Mouse (Mus musculus): ENCODE data around the gene Ttc28. TPM values are rescaled to one million over a fixed set of nuclear protein-coding genes. Genes with fewer than 3 reads are reported as not detected.
A peak's percentile ranks its signal among the peaks of the same experiment; 100 is the strongest.

Gene Ttc28
- polyA plus RNA-seq, 1 experiment from 2014 or later = 42.8 TPM

DNA sequence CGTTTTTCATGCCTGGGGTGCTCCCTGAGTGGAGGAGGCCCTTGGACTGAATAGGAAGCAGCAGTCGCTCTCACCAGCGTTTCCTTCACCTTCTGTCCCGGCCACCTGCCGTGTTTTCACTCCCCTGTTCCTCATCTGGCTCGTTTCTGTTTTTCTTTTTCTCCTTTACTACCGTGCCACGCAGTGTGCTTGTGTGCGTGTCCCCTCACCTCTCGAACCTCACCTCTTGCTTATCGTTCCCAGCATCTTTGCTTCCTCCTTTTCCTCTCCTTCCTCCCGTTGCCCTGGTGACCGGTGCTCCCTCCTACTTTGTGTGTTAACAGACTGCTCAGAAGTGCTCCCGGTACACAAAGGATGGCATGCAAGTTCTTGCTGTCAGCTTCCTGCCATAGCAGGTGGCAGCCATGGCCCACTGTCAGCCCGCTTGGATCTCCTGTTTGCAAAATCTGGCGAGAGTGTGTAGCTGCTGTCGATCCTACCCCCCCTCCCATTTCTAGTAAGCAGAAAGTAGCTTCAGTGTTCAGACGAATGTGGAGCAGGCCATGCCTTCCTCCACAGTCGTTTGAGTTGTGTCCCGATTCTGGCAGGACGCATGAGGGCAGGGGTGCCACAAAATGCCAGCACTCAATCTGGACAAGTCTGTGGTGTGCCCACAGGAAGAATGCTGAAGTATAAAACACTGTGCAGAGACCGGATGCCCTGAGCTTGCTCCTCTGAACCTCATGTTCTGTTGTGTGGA, 179.0 kb downstream of the Ttc28 start:
- H3K4me2 ChIP-seq (replicated peaks) = peak overlapping the region; percentile 10; the same call in 1 of the 2 replicates
- H3K36me3 ChIP-seq = no peaks in the 10 kb centered on the region
- H3K4me3 ChIP-seq = no peak overlapping the region
- H3K27me3 ChIP-seq = no peaks in the 10 kb centered on the region
- 40% methylated on average over 22 of the region's 22 CpGs for WGBS
- ATAC-seq (replicated peaks) = peak; percentile 76
- H3K9me3 ChIP-seq = no peaks in the 10 kb centered on the region
- no peak overlapping the region for H3K9ac ChIP-seq (replicated peaks)
- H3K27ac ChIP-seq (replicated peaks) = peak overlapping the region; percentile 93
- peaks cover 81% of the 10 kb centered on the region for H3K4me1 ChIP-seq

DNA sequence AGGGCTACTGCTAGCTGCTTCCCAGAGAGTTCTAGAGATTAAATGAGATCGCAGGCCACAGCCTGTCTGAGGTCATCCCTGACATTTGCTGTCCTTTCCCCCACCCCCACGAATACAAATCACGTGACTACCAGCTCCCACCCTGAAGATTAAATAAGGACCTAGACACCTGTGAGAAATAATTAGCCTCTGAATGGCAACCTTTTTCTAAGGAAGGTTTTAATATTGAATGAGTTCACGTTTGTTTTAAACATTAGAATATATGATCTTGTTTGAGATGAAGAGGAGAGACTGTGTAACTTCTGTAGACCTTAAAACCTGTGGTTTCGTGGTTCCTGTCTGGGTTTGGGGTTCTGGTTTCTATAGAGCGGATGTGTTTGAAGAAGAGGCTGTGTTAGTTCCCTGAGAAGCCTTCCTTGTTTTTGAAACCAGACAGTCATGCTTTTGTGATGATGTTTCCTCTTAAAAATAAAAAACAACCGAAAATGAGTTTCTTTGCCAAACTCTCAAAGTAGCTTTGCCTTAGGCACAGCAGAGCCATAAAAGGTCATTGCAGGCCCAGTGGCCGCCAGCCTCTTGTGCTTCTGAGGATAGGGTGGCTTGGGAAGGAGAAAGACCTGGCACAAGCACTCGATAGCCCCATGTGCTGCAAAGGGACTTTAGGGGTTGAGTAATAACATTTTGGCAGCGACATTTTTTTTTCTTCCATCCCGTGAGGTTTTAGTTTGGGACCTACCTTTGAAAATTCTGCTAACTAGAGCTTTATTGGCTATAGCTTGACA, 179.7 kb downstream of the Ttc28 start:
- no peaks in the 10 kb centered on the region for H3K9me3 ChIP-seq
- peak overlapping the region; percentile 93 for H3K27ac ChIP-seq (replicated peaks)
- H3K36me3 ChIP-seq = no peaks in the 10 kb centered on the region
- WGBS = 72% methylated on average over 11 of the region's 11 CpGs
- H3K27me3 ChIP-seq = no peaks in the 10 kb centered on the region
- ATAC-seq (replicated peaks) = no peak
- no peak overlapping the region for H3K4me2 ChIP-seq (replicated peaks)
- peaks cover 80% of the 10 kb centered on the region for H3K4me1 ChIP-seq
- no peak overlapping the region for H3K4me3 ChIP-seq
- no peak overlapping the region for H3K9ac ChIP-seq (replicated peaks)

DNA sequence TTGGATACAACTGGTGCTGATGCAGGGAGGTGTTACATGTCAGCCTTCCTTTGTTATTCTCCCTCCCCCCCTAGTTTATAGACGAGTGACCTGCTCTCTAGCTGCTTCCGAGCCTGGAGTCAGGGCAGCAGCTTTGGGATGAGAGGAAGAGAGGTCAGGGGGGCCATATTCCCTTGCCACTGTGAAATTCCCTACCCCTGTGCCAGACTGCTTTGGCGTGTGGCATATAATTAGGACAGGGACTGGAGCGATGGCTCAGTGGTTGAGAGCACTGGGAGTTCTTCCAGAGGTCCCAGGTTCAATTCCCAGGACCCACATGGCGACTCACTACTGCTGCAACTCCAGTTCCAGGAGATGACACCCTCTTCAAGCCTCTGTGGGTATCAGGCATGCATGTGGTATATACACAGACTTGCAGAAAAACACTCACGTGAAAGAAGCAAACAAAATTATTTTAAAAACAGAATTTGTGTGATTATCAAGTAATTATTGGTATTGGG, 180.7 kb downstream of the Ttc28 start:
- Histone ChIP-seq H3K4me2 (replicated peaks) (no peak overlapping the region), H3K27ac (replicated peaks) (peak overlapping the region; percentile 93), H3K9me3 (no peaks in the 10 kb centered on the region), H3K27me3 (no peaks in the 10 kb centered on the region), H3K4me1 (peaks cover 79% of the 10 kb centered on the region), H3K4me3 (no peak overlapping the region), H3K36me3 (no peaks in the 10 kb centered on the region), H3K9ac (replicated peaks) (no peak overlapping the region)
- no peak for ATAC-seq (replicated peaks)
- WGBS = 74% methylated on average over 6 of the region's 6 CpGs

DNA sequence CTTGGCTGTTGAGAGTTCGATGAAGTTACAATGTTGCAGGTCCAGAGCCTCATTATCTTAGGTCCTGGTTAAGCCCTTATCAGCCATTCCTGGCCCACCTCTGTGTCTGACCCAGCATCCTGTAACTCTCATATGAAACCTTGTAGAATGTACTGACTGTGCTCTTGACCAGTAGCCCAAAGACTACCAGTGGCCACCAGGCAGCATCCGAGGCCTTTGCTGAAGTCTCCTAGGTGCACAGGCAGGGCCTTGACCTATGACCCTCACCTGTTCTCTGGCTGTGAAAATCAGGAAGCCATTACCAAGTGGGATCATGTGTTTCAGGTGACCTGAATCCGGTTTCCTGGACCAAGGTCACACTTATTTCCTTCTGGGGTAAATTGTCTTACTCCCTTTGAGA, 183.6 kb downstream of the Ttc28 start:
- no peak for ATAC-seq (replicated peaks)
- no peaks in the 10 kb centered on the region for H3K9me3 ChIP-seq
- no peak overlapping the region for H3K9ac ChIP-seq (replicated peaks)
- H3K27me3 ChIP-seq = no peaks in the 10 kb centered on the region
- WGBS = 94% methylated on average over 3 of the region's 3 CpGs
- H3K4me3 ChIP-seq = no peak overlapping the region
- H3K4me2 ChIP-seq (replicated peaks) = no peak overlapping the region
- peaks cover 77% of the 10 kb centered on the region for H3K4me1 ChIP-seq
- H3K27ac ChIP-seq (replicated peaks) = 0 out of 2 replicates have a peak overlapping the region, but pooled peaks have one; percentile 19
- H3K36me3 ChIP-seq = no peaks in the 10 kb centered on the region

DNA sequence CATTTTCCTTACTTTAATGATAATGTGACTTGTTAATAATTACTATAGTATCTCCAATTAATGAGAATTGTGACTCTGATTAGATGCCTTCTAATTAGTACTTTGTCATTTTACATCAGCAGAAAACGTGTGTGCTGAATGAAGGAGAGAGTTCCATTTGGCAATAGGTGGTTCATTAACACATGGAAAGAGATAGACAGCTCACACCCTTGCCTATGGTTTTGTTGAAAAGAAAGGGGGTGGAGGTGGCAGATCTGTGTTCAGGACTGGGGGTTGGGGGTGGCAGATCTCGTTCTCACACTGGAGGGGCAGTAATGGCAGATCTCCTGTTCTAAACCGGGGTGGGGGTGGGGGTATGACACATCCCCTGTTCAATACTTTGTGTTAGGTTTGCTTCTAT, 184.4 kb downstream of the Ttc28 start:
- Histone ChIP-seq H3K27ac (replicated peaks) (peak overlapping the region; percentile 72), H3K4me2 (replicated peaks) (no peak overlapping the region), H3K9me3 (no peaks in the 10 kb centered on the region), H3K27me3 (no peaks in the 10 kb centered on the region), H3K36me3 (no peaks in the 10 kb centered on the region), H3K4me1 (peaks cover 71% of the 10 kb centered on the region), H3K4me3 (no peak overlapping the region), H3K9ac (replicated peaks) (no peak overlapping the region)
- ATAC-seq (replicated peaks) = peak; percentile 65; the same call in 1 of the 2 replicates
- 32% methylated on average over 3 of the region's 3 CpGs for WGBS

DNA sequence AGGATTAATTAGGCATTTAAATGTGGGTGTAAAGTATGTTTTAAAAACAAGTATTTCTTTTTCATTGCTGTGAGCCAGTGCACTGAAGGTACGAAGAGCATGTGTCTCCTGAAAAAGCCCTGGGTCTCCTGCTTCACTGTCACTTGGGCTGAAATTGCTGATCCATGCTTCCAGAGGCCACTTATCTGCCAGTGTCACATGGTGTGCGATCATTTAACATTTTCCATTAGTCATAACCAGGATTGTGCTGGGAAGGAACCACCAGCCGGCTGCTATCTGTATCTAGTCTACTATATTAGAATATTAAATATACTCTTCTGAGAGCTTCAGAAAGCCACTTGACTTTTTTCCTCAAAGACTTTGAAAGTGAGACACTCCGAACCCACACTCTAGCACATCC, 186.2 kb downstream of the Ttc28 start:
- 61% methylated on average over 4 of the region's 4 CpGs for WGBS
- Histone ChIP-seq H3K27me3 (no peaks in the 10 kb centered on the region), H3K4me3 (no peak overlapping the region), H3K9ac (replicated peaks) (no peak overlapping the region), H3K9me3 (no peaks in the 10 kb centered on the region), H3K36me3 (no peaks in the 10 kb centered on the region), H3K4me1 (peaks cover 70% of the 10 kb centered on the region), H3K4me2 (replicated peaks) (no peak overlapping the region), H3K27ac (replicated peaks) (no peak overlapping the region)
- no peak for ATAC-seq (replicated peaks)

DNA sequence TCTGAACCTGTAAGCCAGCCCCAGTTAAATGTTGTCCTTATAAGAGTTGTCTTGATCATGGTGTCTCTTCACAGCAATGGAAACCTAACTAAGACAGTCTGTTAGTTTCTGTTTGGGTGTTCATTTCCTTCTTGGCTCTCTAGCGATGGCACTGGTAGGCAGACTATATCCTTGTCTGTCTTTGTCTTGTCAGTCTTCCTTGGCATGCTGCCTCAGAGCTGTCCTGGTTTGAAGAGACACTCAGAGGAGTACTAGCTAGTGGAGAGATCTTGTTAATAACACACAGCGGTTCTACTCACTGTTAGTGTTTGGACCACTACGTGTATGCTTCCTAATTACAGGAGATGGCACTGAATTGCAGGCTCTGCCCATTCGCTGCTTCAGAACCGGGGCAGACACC, 189.9 kb downstream of the Ttc28 start:
- Histone ChIP-seq H3K4me2 (replicated peaks) (no peak overlapping the region), H3K4me3 (no peak overlapping the region), H3K9me3 (no peaks in the 10 kb centered on the region), H3K27ac (replicated peaks) (peak overlapping the region; percentile 7; the same call in 1 of the 2 replicates), H3K9ac (replicated peaks) (no peak overlapping the region), H3K36me3 (no peaks in the 10 kb centered on the region), H3K4me1 (peaks cover 67% of the 10 kb centered on the region), H3K27me3 (no peaks in the 10 kb centered on the region)
- 56% methylated on average over 5 of the region's 5 CpGs for WGBS
- no peak for ATAC-seq (replicated peaks)

DNA sequence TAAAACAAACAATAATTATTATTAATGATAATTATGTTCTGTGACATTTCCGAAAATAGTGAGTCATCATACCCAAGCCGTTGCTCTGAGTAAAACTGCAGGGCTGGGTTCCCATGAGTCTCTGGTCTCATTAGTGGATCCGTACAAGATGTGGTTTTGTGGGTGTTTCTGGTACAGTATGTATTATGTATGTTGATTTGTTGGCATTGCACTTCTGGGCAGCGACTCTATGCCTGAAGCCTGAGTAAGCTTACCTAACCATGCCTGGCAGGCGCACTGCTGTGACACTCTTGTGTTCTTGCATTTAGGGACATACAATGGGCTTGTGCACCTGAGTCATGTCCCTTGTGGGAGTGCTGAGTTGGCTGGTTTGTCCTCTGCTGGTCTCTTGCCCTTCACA, 190.3 kb downstream of the Ttc28 start:
- ATAC-seq (replicated peaks) = no peak
- H3K4me2 ChIP-seq (replicated peaks) = no peak overlapping the region
- WGBS = 69% methylated on average over 5 of the region's 5 CpGs
- peaks cover 67% of the 10 kb centered on the region for H3K4me1 ChIP-seq
- peak overlapping the region; percentile 7; the same call in 1 of the 2 replicates for H3K27ac ChIP-seq (replicated peaks)
- H3K9ac ChIP-seq (replicated peaks) = no peak overlapping the region
- no peaks in the 10 kb centered on the region for H3K9me3 ChIP-seq
- no peak overlapping the region for H3K4me3 ChIP-seq
- no peaks in the 10 kb centered on the region for H3K36me3 ChIP-seq
- no peaks in the 10 kb centered on the region for H3K27me3 ChIP-seq

DNA sequence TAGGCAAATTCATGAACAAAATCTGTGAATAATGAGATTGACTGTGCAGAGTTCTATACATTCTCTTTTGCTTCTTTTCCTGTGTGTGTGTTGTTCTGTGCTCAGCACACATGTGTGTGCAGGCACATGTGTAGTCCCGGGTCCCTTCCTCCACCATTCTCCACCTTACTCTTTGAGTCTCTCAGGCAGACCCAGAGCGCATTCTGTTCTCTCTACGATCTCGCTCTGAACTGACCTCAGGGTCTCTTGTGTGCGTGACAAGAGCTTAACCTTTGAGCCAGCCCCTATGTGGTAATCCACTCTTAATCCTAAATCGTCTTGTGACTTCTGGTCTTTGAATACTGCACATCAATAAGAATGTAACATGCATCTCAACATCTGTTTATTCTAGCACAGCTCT, 190.8 kb downstream of the Ttc28 start:
- ATAC-seq (replicated peaks) = no peak
- Histone ChIP-seq H3K4me1 (peaks cover 68% of the 10 kb centered on the region), H3K36me3 (no peaks in the 10 kb centered on the region), H3K4me2 (replicated peaks) (no peak overlapping the region), H3K27ac (replicated peaks) (peak overlapping the region; percentile 7; the same call in 1 of the 2 replicates), H3K9me3 (no peaks in the 10 kb centered on the region), H3K9ac (replicated peaks) (no peak overlapping the region), H3K4me3 (no peak overlapping the region), H3K27me3 (no peaks in the 10 kb centered on the region)
- 69% methylated on average over 6 of the region's 6 CpGs for WGBS

DNA sequence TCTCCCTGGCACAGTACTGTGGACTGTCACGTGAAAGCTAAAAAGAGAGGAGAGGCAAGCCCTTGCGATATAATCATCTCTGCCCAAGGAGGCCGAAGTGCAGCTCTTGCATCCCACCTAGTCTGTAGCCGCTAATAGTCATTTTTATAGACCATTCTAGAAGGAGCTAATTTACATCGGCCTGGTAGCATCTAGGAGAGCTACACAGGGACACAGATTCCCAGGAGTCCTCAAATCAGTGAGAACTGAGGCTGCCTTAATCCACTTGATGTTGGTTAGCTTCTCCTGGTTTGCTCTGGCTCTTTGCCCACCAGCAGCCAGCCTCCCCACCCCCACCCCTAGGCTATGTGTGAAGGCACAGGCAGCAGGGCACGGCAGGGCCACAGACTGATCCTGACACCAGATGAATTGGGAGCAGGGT, 193.7 kb downstream of the Ttc28 start:
- Histone ChIP-seq H3K4me2 (replicated peaks) (no peak overlapping the region), H3K4me3 (no peak overlapping the region), H3K9ac (replicated peaks) (no peak overlapping the region), H3K27me3 (no peaks in the 10 kb centered on the region), H3K9me3 (no peaks in the 10 kb centered on the region), H3K4me1 (peaks cover 51% of the 10 kb centered on the region), H3K36me3 (no peaks in the 10 kb centered on the region), H3K27ac (replicated peaks) (peak overlapping the region; percentile 69)
- no peak; the same call in 1 of the 2 replicates for ATAC-seq (replicated peaks)
- 40% methylated on average over 6 of the region's 6 CpGs for WGBS

DNA sequence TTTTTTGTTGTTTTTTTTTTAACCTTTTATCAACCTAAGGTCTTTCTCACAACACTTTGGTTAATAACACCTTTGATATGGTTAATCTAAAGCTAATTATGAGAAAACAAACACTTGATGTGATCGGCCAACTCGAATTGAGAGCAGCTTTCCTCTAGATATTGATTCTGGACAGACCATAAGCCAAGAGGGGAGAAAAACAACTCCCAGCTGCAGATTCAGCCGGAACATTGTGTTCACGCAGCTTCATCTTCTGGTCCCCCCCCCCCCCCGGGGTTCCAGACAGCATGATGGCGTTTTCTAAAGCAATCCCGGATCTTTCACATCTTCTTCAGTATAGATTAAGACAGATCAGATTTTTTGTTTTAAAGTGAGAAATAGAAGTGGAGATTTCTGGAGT, 194.4 kb downstream of the Ttc28 start:
- no peaks in the 10 kb centered on the region for H3K27me3 ChIP-seq
- H3K9me3 ChIP-seq = no peaks in the 10 kb centered on the region
- no peak overlapping the region for H3K4me2 ChIP-seq (replicated peaks)
- no peaks in the 10 kb centered on the region for H3K36me3 ChIP-seq
- 0 out of 2 replicates have a peak overlapping the region, but pooled peaks have one; percentile 8 for H3K9ac ChIP-seq (replicated peaks)
- no peak for ATAC-seq (replicated peaks)
- no peak overlapping the region for H3K4me3 ChIP-seq
- H3K4me1 ChIP-seq = peaks cover 49% of the 10 kb centered on the region
- H3K27ac ChIP-seq (replicated peaks) = peak overlapping the region; percentile 69
- 42% methylated on average over 7 of the region's 7 CpGs for WGBS

DNA sequence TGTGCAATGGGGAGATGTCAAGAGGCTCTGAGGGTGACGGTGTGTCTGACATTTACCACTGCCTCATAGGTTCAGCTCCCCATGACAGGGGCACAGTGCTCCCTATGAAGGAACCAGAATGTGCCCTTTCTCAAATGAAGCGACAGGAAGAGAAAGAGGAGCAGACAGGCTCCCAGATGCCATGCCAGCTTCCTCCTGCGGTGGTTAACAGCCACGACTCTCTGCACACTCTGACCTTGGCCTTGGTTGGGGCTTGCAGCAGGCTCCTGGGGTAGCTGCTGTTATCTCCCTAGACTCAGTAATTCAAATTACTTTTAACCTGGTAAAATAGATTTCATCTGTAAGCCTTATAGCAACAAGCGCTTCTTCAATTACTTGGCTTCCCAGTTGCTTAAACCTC, 196.2 kb downstream of the Ttc28 start:
- H3K27ac ChIP-seq (replicated peaks) = no peak overlapping the region
- H3K4me2 ChIP-seq (replicated peaks) = no peak overlapping the region
- H3K9ac ChIP-seq (replicated peaks) = no peak overlapping the region
- no peak for ATAC-seq (replicated peaks)
- no peaks in the 10 kb centered on the region for H3K27me3 ChIP-seq
- no peaks in the 10 kb centered on the region for H3K9me3 ChIP-seq
- H3K4me3 ChIP-seq = no peak overlapping the region
- H3K4me1 ChIP-seq = peaks cover 33% of the 10 kb centered on the region
- no peaks in the 10 kb centered on the region for H3K36me3 ChIP-seq
- 78% methylated on average over 5 of the region's 5 CpGs for WGBS

All from forebrain, embryonic 15.5 days (tissue).